Mouse (Mus musculus) kidney, embryonic 15.5 days (tissue): ENCODE data around the gene Mafb. TPM values are rescaled to one million over a fixed set of nuclear protein-coding genes. Genes with fewer than 3 reads are reported as not detected.

Source experiments
- ATAC-seq: fragments of 200-750 bp; cut with Nextera tagmentation; replicated peaks from 2 replicates; pipeline ENCODE4 v1.8.0; 2017; ENCODE audit warnings: moderate TSS enrichment; ENCODE audit not compliant: low FRiP score
- H3K27ac ChIP-seq: fragments of 300-500 bp; sonication (generic); 2 replicates; pipeline ENCODE4 v1.5.1; 2015; ENCODE audit warnings: mild to moderate bottlenecking, inconsistent platforms
- H3K27me3 ChIP-seq: fragments of 300-500 bp; sonication (generic); 2 replicates; pipeline ENCODE4 v1.6.1; 2015; ENCODE audit warnings: inconsistent platforms
- H3K36me3 ChIP-seq: fragments of 300-500 bp; sonication (generic); 2 replicates; pipeline ENCODE4 v1.6.1; 2015; ENCODE audit warnings: inconsistent platforms
- H3K4me1 ChIP-seq: fragments of 300-500 bp; sonication (generic); 2 replicates; pipeline ENCODE4 v1.6.1; 2015; ENCODE audit warnings: inconsistent platforms
- H3K4me2 ChIP-seq: fragments of 300-500 bp; sonication (generic); 2 replicates; pipeline ENCODE4 v1.6.1; 2015; ENCODE audit warnings: moderate library complexity, mild to moderate bottlenecking, inconsistent platforms
- H3K4me3 ChIP-seq: fragments of 300-500 bp; sonication (generic); replicated peaks from 2 replicates; pipeline ENCODE4 v1.5.1; 2015; ENCODE audit warnings: mild to moderate bottlenecking, inconsistent platforms
- H3K9ac ChIP-seq: fragments of 300-500 bp; sonication (generic); 2 replicates; pipeline ENCODE4 v1.6.1; 2015; ENCODE audit warnings: mild to moderate bottlenecking, inconsistent platforms
- H3K9me3 ChIP-seq: fragments of 300-500 bp; sonication (generic); replicated peaks from 2 replicates; pipeline ENCODE4 v1.6.1; 2016; ENCODE audit warnings: inconsistent platforms
- WGBS: fragments of 180-500 bp; shearing (Covaris S2); methylation state at CpG from one replicate; pipeline ENCODE4 v1.1.7; 2015; ENCODE audit warnings: mixed read lengths; 5-methylcytosine and 5-hydroxymethylcytosine counted together
- polyA plus RNA-seq: library from polyadenylated mRNA; unstranded; fragments of >200 nt; fragmentation: Nextera tagmentation; extraction: Ambion mirVana; gene quantifications from 2 replicates; pipeline ENCODE4 v1.2.1, GENCODE M21; 2015

Gene Mafb
- polyA plus RNA-seq: 36.2 and 38.0 TPM in 2 replicates

- ATAC-seq: peak; percentile 92
- Histone ChIP-seq H3K9ac (peak within 1 kb of the TSS; percentile 64), H3K4me3 (peak within 1 kb of the TSS; percentile 62), H3K36me3 (no peaks in the 10 kb centered on the region), H3K4me1 (peaks cover 62% of the 10 kb centered on the region), H3K27me3 (peaks cover 77% of the 10 kb centered on the region), H3K27ac (peak within 1 kb of the TSS; percentile 88), H3K4me2 (peak within 1 kb of the TSS; percentile 98), H3K9me3 (no peaks in the 10 kb centered on the region)
- under 1% methylated on average over 22 of the region's 37 CpGs for whole genome bisulfite sequencing
These were observed at the start of gene Mafb for GRCm38 (mm10) chr2:160366980-160367338. Gene Mafb, minus strand, starts transcription at chr2:160367065.

GRCm38 (mm10) chr2:160415161-160415560 lies 48.3 kb upstream of the Mafb start:
- Histone ChIP-seq H3K27ac (no peak overlapping the region), H3K4me3 (no peak overlapping the region), H3K4me2 (no peak overlapping the region), H3K27me3 (no peaks in the 10 kb centered on the region), H3K4me1 (peaks cover 7% of the 10 kb centered on the region), H3K36me3 (no peaks in the 10 kb centered on the region), H3K9me3 (0 out of 2 replicates have a peak, but pooled peaks cover 3% of the 10 kb centered on the region), H3K9ac (no peak overlapping the region)
- no peak for ATAC-seq
- WGBS: 91% methylated on average over 8 of the region's 8 CpGs

GRCm38 (mm10) chr2:160414736-160415135 lies 47.9 kb upstream of the Mafb start:
- 91% methylated on average over 11 of the region's 11 CpGs for WGBS
- no peaks in the 10 kb centered on the region for H3K27me3 ChIP-seq
- peaks cover 7% of the 10 kb centered on the region for H3K4me1 ChIP-seq
- no peak for ATAC-seq
- H3K27ac ChIP-seq: no peak overlapping the region
- 0 out of 2 replicates have a peak, but pooled peaks cover 3% of the 10 kb centered on the region for H3K9me3 ChIP-seq
- no peak overlapping the region for H3K4me2 ChIP-seq
- no peak overlapping the region for H3K4me3 ChIP-seq
- H3K9ac ChIP-seq: no peak overlapping the region
- no peaks in the 10 kb centered on the region for H3K36me3 ChIP-seq

GRCm38 (mm10) chr2:160413982-160414381 lies 47.1 kb upstream of the Mafb start:
- no peaks in the 10 kb centered on the region for H3K36me3 ChIP-seq
- 0 out of 2 replicates have a peak, but pooled peaks cover 3% of the 10 kb centered on the region for H3K9me3 ChIP-seq

GRCm38 (mm10) chr2:160413055-160413454 lies 46.2 kb upstream of the Mafb start:
- Histone ChIP-seq H3K27ac (no peak overlapping the region), H3K4me2 (0 out of 2 replicates have a peak overlapping the region, but pooled peaks have one; percentile 2), H3K36me3 (no peaks in the 10 kb centered on the region), H3K27me3 (no peaks in the 10 kb centered on the region), H3K9me3 (0 out of 2 replicates have a peak, but pooled peaks cover 3% of the 10 kb centered on the region), H3K4me1 (peaks cover 7% of the 10 kb centered on the region), H3K4me3 (no peak overlapping the region), H3K9ac (no peak overlapping the region)
- 33% methylated on average over 12 of the region's 12 CpGs for WGBS
- ATAC-seq: peak; percentile 80

More at GRCm38 (mm10) chr2:160413982-160414381, 47.1 kb upstream of the Mafb start:
- peaks cover 7% of the 10 kb centered on the region for H3K4me1 ChIP-seq
- no peak for ATAC-seq
- H3K4me3 ChIP-seq: no peak overlapping the region
- no peak overlapping the region for H3K27ac ChIP-seq
- 99% methylated on average over 5 of the region's 5 CpGs for WGBS
- H3K4me2 ChIP-seq: no peak overlapping the region
- H3K27me3 ChIP-seq: no peaks in the 10 kb centered on the region
- H3K9ac ChIP-seq: no peak overlapping the region

DNA sequence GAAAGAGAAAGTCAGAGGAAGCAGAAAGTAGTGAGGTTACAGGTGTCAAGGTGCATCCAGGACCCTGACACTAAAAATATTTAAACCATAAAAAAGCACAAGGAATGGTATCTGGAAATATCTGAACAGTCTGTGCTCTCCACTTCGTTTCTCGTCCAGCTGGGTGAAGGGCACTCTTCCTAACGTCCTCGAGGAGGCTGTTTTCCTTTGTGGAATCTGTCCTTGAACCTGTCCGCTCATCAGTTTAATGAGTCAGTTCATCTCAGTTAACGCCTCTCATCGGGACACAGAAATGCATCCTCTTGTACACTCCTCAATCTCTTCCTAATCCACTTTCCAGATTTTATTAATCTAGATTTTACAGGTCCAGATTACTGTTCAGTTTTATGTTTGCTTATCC lies 44.6 kb upstream of the Mafb start:
- H3K27ac ChIP-seq: no peak overlapping the region
- H3K4me3 ChIP-seq: no peak overlapping the region
- no peak for ATAC-seq
- H3K27me3 ChIP-seq: no peaks in the 10 kb centered on the region
- no peak overlapping the region for H3K4me2 ChIP-seq
- no peak overlapping the region for H3K9ac ChIP-seq
- no peaks in the 10 kb centered on the region for H3K36me3 ChIP-seq
- WGBS: 51% methylated on average over 7 of the region's 7 CpGs
- 0 out of 2 replicates have a peak, but pooled peaks cover 3% of the 10 kb centered on the region for H3K9me3 ChIP-seq
- peaks cover 7% of the 10 kb centered on the region for H3K4me1 ChIP-seq

- ATAC-seq: no peak
- H3K36me3 ChIP-seq: no peaks in the 10 kb centered on the region
- H3K27ac ChIP-seq: no peak overlapping the region
- no peak overlapping the region for H3K4me3 ChIP-seq
- no peak overlapping the region for H3K4me2 ChIP-seq
- no peak overlapping the region for H3K9ac ChIP-seq
- WGBS: 90% methylated on average over 3 of the region's 3 CpGs
- H3K27me3 ChIP-seq: no peaks in the 10 kb centered on the region
- peaks cover 2% of the 10 kb centered on the region; the same call in 1 of the 2 replicates for H3K4me1 ChIP-seq
- no peaks in the 10 kb centered on the region for H3K9me3 ChIP-seq
These were observed 40.9 kb upstream of the Mafb start for GRCm38 (mm10) chr2:160407720-160408119.

DNA sequence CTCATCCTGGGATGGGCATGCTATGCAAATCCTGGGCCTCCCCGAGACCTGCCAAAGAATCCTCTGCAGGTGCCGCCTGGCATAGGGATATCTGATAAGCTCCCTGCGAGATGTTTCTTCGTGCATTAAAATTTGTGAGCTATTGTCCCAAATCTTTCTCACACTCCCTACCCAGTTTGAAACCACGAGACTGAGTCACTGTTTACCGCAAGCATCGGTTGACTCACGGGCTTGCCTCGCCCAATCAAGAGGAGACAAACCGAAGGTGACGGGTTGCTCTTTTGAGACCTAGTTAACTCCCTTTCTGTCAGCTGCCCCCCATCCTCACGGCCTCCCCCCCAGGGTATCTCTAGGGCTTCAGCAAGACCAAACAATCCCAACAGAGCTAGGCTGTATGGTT lies 30.9 kb upstream of the Mafb start:
- no peak for ATAC-seq
- 82% methylated on average over 12 of the region's 12 CpGs for WGBS
- Histone ChIP-seq H3K27me3 (0 out of 2 replicates have a peak, but pooled peaks cover 3% of the 10 kb centered on the region), H3K4me1 (no peaks in the 10 kb centered on the region), H3K9me3 (no peaks in the 10 kb centered on the region), H3K27ac (no peak overlapping the region), H3K36me3 (no peaks in the 10 kb centered on the region), H3K9ac (no peak overlapping the region), H3K4me2 (no peak overlapping the region), H3K4me3 (no peak overlapping the region)

DNA sequence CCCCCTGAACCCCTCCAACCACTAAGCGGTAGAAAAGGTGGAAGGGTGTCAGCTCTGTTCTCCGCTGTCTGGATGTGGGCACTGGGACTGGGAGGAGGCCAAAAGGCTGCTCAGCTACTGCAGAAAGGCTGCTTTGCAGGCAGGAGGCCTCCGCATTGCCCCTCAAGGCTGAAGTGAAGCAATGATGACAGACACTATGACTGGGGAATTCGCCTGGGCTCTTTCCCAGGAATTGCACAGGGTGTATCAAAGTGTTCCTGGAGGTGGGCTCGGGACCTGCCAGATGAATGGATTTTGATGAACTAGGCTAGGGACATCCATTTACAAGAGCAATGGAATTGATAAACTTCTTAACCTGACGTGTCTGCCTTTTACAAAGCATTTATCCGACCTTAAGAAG lies 27.9 kb upstream of the Mafb start:
- H3K9me3 ChIP-seq: no peaks in the 10 kb centered on the region
- no peak for ATAC-seq
- no peak overlapping the region for H3K4me3 ChIP-seq
- no peak overlapping the region for H3K27ac ChIP-seq
- no peak overlapping the region for H3K9ac ChIP-seq
- H3K4me2 ChIP-seq: no peak overlapping the region
- H3K36me3 ChIP-seq: no peaks in the 10 kb centered on the region
- H3K27me3 ChIP-seq: peaks cover 18% of the 10 kb centered on the region
- 76% methylated on average over 7 of the region's 7 CpGs for WGBS
- H3K4me1 ChIP-seq: 0 out of 2 replicates have a peak, but pooled peaks cover 4% of the 10 kb centered on the region

GRCm38 (mm10) chr2:160392648-160393047 lies 25.8 kb upstream of the Mafb start:
- no peaks in the 10 kb centered on the region for H3K9me3 ChIP-seq
- 62% methylated on average over 3 of the region's 3 CpGs for WGBS
- H3K4me1 ChIP-seq: 0 out of 2 replicates have a peak, but pooled peaks cover 4% of the 10 kb centered on the region
- no peak overlapping the region for H3K4me2 ChIP-seq
- H3K4me3 ChIP-seq: no peak overlapping the region
- no peak overlapping the region for H3K9ac ChIP-seq
- ATAC-seq: no peak
- H3K27me3 ChIP-seq: peaks cover 33% of the 10 kb centered on the region
- H3K27ac ChIP-seq: no peak overlapping the region
- no peaks in the 10 kb centered on the region for H3K36me3 ChIP-seq

- Histone ChIP-seq H3K9ac (no peak overlapping the region), H3K27me3 (peaks cover 31% of the 10 kb centered on the region), H3K36me3 (no peaks in the 10 kb centered on the region), H3K4me1 (peaks cover 6% of the 10 kb centered on the region; the same call in 1 of the 2 replicates), H3K4me3 (no peak overlapping the region), H3K4me2 (no peak overlapping the region), H3K9me3 (no peaks in the 10 kb centered on the region), H3K27ac (no peak overlapping the region)
- 45% methylated on average over 5 of the region's 5 CpGs for WGBS
- ATAC-seq: no peak
These were observed 21.7 kb upstream of the Mafb start for GRCm38 (mm10) chr2:160388596-160388995.

DNA sequence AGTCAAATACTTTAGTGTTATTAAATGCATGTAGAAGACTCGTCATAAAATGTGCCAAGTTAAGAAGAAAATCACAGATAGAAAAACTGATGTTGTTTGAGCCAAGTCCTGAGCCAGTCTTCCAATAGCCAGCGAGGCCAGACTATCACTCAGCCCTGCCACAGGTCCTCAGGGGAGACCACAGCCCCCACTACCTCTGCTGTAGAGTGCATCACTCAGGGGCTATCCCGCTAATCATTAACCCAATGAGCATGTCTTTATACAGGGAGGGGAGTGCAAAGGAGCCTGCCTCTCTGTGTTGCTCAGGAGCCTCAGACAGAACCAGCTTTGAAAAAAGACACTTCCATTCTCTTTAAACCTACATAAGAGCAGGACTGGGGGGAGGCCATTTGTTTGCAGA lies 16.6 kb upstream of the Mafb start:
- H3K4me2 ChIP-seq: no peak overlapping the region
- peaks cover 5% of the 10 kb centered on the region; the same call in 1 of the 2 replicates for H3K4me1 ChIP-seq
- no peaks in the 10 kb centered on the region for H3K9me3 ChIP-seq
- H3K9ac ChIP-seq: no peak overlapping the region
- no peak overlapping the region for H3K27ac ChIP-seq
- H3K27me3 ChIP-seq: peaks cover 28% of the 10 kb centered on the region
- 36% methylated on average over 3 of the region's 3 CpGs for WGBS
- H3K36me3 ChIP-seq: no peaks in the 10 kb centered on the region
- H3K4me3 ChIP-seq: no peak overlapping the region
- peak; percentile 79 for ATAC-seq

GRCm38 (mm10) chr2:160378271-160378670 lies 11.4 kb upstream of the Mafb start:
- no peak overlapping the region for H3K4me3 ChIP-seq
- H3K4me1 ChIP-seq: no peaks in the 10 kb centered on the region
- WGBS: 53% methylated on average over 4 of the region's 4 CpGs
- H3K27ac ChIP-seq: no peak overlapping the region
- no peak for ATAC-seq
- H3K4me2 ChIP-seq: no peak overlapping the region
- H3K36me3 ChIP-seq: no peaks in the 10 kb centered on the region
- no peak overlapping the region for H3K9ac ChIP-seq
- no peaks in the 10 kb centered on the region for H3K9me3 ChIP-seq
- H3K27me3 ChIP-seq: peaks cover 62% of the 10 kb centered on the region
